Mouse (Mus musculus) heart, postnatal 4 days (tissue): ENCODE measurements around the gene Nop10. TPM values are rescaled to one million over a fixed set of nuclear protein-coding genes. Genes with fewer than 3 reads are reported as not detected.

Experiments used
- total RNA-seq, 2 experiments: library from RNA; stranded (reverse); gene quantifications; 2 replicates each; pipeline ENCODE4 v1.2.3; 2021

The Nop10 gene
- total RNA-seq, 2 experiments from 2014 or later, result 64.1 to 65.4 TPM

Other genes starting within 250 kb of the Nop10 start
- gene Olfr1310, start 249.2 kb upstream of the Nop10 start, total RNA-seq, result not detected
- not detected for gene Olfr1311, start 237.5 kb upstream of the Nop10 start, total RNA-seq
- gene Olfr1312, start 211.7 kb upstream of the Nop10 start, total RNA-seq, result not detected
- gene Olfr1313, start 184.1 kb upstream of the Nop10 start, total RNA-seq, result not detected
- gene Olfr1314, start 165.1 kb upstream of the Nop10 start, total RNA-seq, result not detected
- not detected for gene Olfr1315-ps1, start 146.5 kb upstream of the Nop10 start, total RNA-seq
- not detected for gene Olfr1316, start 126.9 kb upstream of the Nop10 start, total RNA-seq
- gene Olfr1317, start 121.6 kb upstream of the Nop10 start, total RNA-seq, result not detected
- gene Olfr1318, start 107.7 kb upstream of the Nop10 start, total RNA-seq, result not detected
- gene Lpcat4, start 22.5 kb upstream of the Nop10 start, total RNA-seq, result 1 to 10 TPM; 6.6 to 7.7 TPM
- gene Nutm1, start 2.6 kb upstream of the Nop10 start, total RNA-seq, result not detected
- 10 to 100 TPM; 35.5 to 36.5 TPM for gene Slc12a6, start 3.9 kb downstream of the Nop10 start, total RNA-seq
- not detected for gene Gm21985, start 4.4 kb downstream of the Nop10 start, total RNA-seq
- gene Emc4, start 106.1 kb downstream of the Nop10 start, total RNA-seq, result 10 to 100 TPM; 57.4 to 61.0 TPM
- 10 to 100 TPM; 12.5 to 12.6 TPM for gene Katnbl1, start 117.3 kb downstream of the Nop10 start, total RNA-seq
- gene Emc7, start 193.1 kb downstream of the Nop10 start, total RNA-seq, result 10 to 100 TPM; 15.5 to 16.4 TPM
- gene Chrm5, start 218.8 kb downstream of the Nop10 start, total RNA-seq, result not detected
- gene Aven, start 231.0 kb downstream of the Nop10 start, total RNA-seq, result 10 to 100 TPM; 15.1 to 17.2 TPM